Mouse (Mus musculus) heart, adult 2 months (tissue): Measurements from ENCODE around the gene Syn3.

Experiments used
- CTCF ChIP-seq: fragments of 200-600 bp; IDR thresholded peaks from 2 replicates; pipeline ENCODE4 v1.8.1; 2022; ENCODE audit warnings: antibody characterized with exemption, mild to moderate bottlenecking, moderate library complexity
- POLR2A ChIP-seq: fragments of 200-500 bp; IDR thresholded peaks from 2 replicates; pipeline ENCODE4 v1.6.1; 2011; ENCODE audit warnings: mild to moderate bottlenecking, low read depth, low read length, control low read depth; ENCODE audit not compliant: insufficient read depth

DNA sequence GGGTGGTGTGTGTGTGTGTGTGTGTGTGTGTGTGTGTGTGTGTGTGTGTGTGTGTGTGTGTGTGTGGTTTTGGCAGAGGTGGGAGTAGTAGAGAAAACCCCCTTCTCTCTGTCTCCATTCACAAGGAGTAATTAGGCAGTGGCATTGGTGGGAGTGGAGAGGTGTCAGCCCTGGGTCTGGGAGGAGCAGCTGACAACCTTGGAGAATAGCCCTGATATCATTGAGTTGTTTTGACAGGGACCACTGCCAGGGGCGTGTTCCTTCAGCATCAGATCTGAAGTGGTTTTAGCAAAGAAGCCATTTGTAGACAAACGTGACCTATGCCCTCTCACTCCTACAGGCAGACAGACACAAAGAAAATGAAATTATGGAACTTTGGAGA is 195.2 kb downstream of the Syn3 start:
- no peak for TF ChIP-seq CTCF
- no peak for TF ChIP-seq POLR2A
